Mouse (Mus musculus) hindbrain, embryonic 16.5 days (tissue): ENCODE measurements at regions not wholly inside any gene's neighbourhood (a gene's known extent, or its start where the extent isn't known, plus 50 kb on each side); places are given as distances from the start of the nearest gene placed in this dataset.
A peak's percentile ranks its signal among the peaks of the same experiment; 100 is the strongest.

ENCODE experiments used
- ATAC-seq: fragments of 200-750 bp; cut with Nextera tagmentation; 2 replicates; pipeline ENCODE4 v1.8.0; 2017; ENCODE audit warnings: moderate TSS enrichment, moderate library complexity
- H3K27ac ChIP-seq: fragments of 300-500 bp; sonication (generic); 2 replicates; pipeline ENCODE4 v1.5.1; 2014; ENCODE audit warnings: low read depth, mild to moderate bottlenecking, control low read depth, low read length, moderate library complexity
- H3K27me3 ChIP-seq: fragments of 300-500 bp; sonication (generic); replicated peaks from 2 replicates; pipeline ENCODE4 v1.6.1; 2014; ENCODE audit warnings: low read length; ENCODE audit not compliant: control insufficient read depth, insufficient read depth
- H3K36me3 ChIP-seq: fragments of 300-500 bp; sonication (generic); 2 replicates; pipeline ENCODE4 v1.6.1; 2014; ENCODE audit warnings: mild to moderate bottlenecking, low read length, moderate library complexity, mixed read lengths; ENCODE audit not compliant: control insufficient read depth, insufficient read depth
- H3K4me1 ChIP-seq: fragments of 300-500 bp; sonication (generic); 2 replicates; pipeline ENCODE4 v1.6.1; 2014; ENCODE audit warnings: low read depth, low read length; ENCODE audit not compliant: control insufficient read depth, insufficient read depth
- H3K4me2 ChIP-seq: fragments of 300-500 bp; sonication (generic); 2 replicates; pipeline ENCODE4 v1.6.1; 2014; ENCODE audit warnings: mild to moderate bottlenecking, low read length, control low read depth, moderate library complexity
- H3K4me3 ChIP-seq: fragments of 300-500 bp; sonication (generic); 2 replicates; pipeline ENCODE4 v1.5.1; 2014; ENCODE audit warnings: mild to moderate bottlenecking, low read length, control low read depth, moderate library complexity
- H3K9ac ChIP-seq: fragments of 300-500 bp; sonication (generic); 2 replicates; pipeline ENCODE4 v1.6.1; 2014; ENCODE audit warnings: low read depth, mild to moderate bottlenecking, control low read depth, low read length, moderate library complexity
- H3K9me3 ChIP-seq: fragments of 300-500 bp; sonication (generic); 2 replicates; pipeline ENCODE4 v1.6.1; 2014; ENCODE audit warnings: mild to moderate bottlenecking, low read length, moderate library complexity; ENCODE audit not compliant: control insufficient read depth
- WGBS: fragments of 180-500 bp; shearing (Covaris S2); extraction: QIAGEN DNeasy Blood & Tissue Kit; methylation state at CpG from one replicate; pipeline ENCODE4 v1.1.7; 2014; 5-methylcytosine and 5-hydroxymethylcytosine counted together

- no peaks in the 10 kb centered on the region for H3K27me3 ChIP-seq
- H3K36me3 ChIP-seq: no peaks in the 10 kb centered on the region
- H3K4me1 ChIP-seq: no peaks in the 10 kb centered on the region
- no peak overlapping the region for H3K9ac ChIP-seq
- H3K9me3 ChIP-seq: no peaks in the 10 kb centered on the region
- no peak overlapping the region for H3K4me3 ChIP-seq
- 52% methylated on average over 8 of the region's 8 CpGs for WGBS
- no peak for ATAC-seq
- no peak overlapping the region for H3K27ac ChIP-seq
- H3K4me2 ChIP-seq: no peak overlapping the region
Measured at GRCm38 (mm10) chr1:57497489-57498037, 90.7 kb upstream of the Tyw5 start.

GRCm38 (mm10) chr1:57510359-57511120 is 103.6 kb upstream of the Tyw5 start:
- 77% methylated on average over 9 of the region's 9 CpGs for WGBS
- no peak overlapping the region for H3K27ac ChIP-seq
- H3K9me3 ChIP-seq: no peaks in the 10 kb centered on the region
- H3K4me1 ChIP-seq: no peaks in the 10 kb centered on the region
- no peak overlapping the region for H3K9ac ChIP-seq
- no peak for ATAC-seq
- no peaks in the 10 kb centered on the region for H3K27me3 ChIP-seq
- no peaks in the 10 kb centered on the region for H3K36me3 ChIP-seq
- no peak overlapping the region for H3K4me2 ChIP-seq
- H3K4me3 ChIP-seq: no peak overlapping the region

- Histone ChIP-seq H3K4me2 (no peak overlapping the region), H3K9me3 (no peaks in the 10 kb centered on the region), H3K4me3 (no peak overlapping the region), H3K27me3 (no peaks in the 10 kb centered on the region), H3K36me3 (no peaks in the 10 kb centered on the region), H3K27ac (no peak overlapping the region), H3K4me1 (no peaks in the 10 kb centered on the region), H3K9ac (no peak overlapping the region)
- 94% methylated on average over 2 of the region's 2 CpGs for WGBS
- no peak for ATAC-seq
Measured at GRCm38 (mm10) chr1:57511902-57512301, 105.0 kb upstream of the Tyw5 start.

- WGBS: 68% methylated on average over 3 of the region's 3 CpGs
- ATAC-seq: no peak
- H3K4me3 ChIP-seq: no peak overlapping the region
- H3K4me1 ChIP-seq: no peaks in the 10 kb centered on the region
- no peak overlapping the region for H3K9ac ChIP-seq
- no peak overlapping the region for H3K27ac ChIP-seq
- H3K36me3 ChIP-seq: no peaks in the 10 kb centered on the region
- H3K27me3 ChIP-seq: no peaks in the 10 kb centered on the region
- no peaks in the 10 kb centered on the region for H3K9me3 ChIP-seq
- no peak overlapping the region for H3K4me2 ChIP-seq
Measured at GRCm38 (mm10) chr1:57512516-57512915, 105.6 kb upstream of the Tyw5 start.

GRCm38 (mm10) chr1:57525965-57526364 is 119.1 kb upstream of the Tyw5 start:
- Histone ChIP-seq H3K4me1 (no peaks in the 10 kb centered on the region; the same call in 1 of the 2 replicates), H3K4me2 (no peak overlapping the region), H3K27ac (no peak overlapping the region), H3K36me3 (no peaks in the 10 kb centered on the region), H3K4me3 (no peak overlapping the region), H3K27me3 (no peaks in the 10 kb centered on the region), H3K9me3 (no peaks in the 10 kb centered on the region), H3K9ac (no peak overlapping the region)
- ATAC-seq: no peak
- 82% methylated on average over 4 of the region's 4 CpGs for WGBS

GRCm38 (mm10) chr1:57528703-57529102 is 121.8 kb upstream of the Tyw5 start:
- Histone ChIP-seq H3K27me3 (no peaks in the 10 kb centered on the region), H3K9me3 (no peaks in the 10 kb centered on the region), H3K27ac (no peak overlapping the region), H3K36me3 (no peaks in the 10 kb centered on the region), H3K4me3 (no peak overlapping the region), H3K9ac (no peak overlapping the region), H3K4me1 (no peaks in the 10 kb centered on the region; the same call in 1 of the 2 replicates), H3K4me2 (no peak overlapping the region)
- 30% methylated on average over 3 of the region's 3 CpGs for WGBS
- peak; percentile 80; the same call in 1 of the 2 replicates for ATAC-seq

- WGBS: 74% methylated on average over 2 of the region's 2 CpGs
- Histone ChIP-seq H3K9ac (no peak overlapping the region), H3K27ac (no peak overlapping the region), H3K36me3 (no peaks in the 10 kb centered on the region), H3K4me1 (no peaks in the 10 kb centered on the region; the same call in 1 of the 2 replicates), H3K4me2 (no peak overlapping the region), H3K9me3 (no peaks in the 10 kb centered on the region), H3K4me3 (no peak overlapping the region), H3K27me3 (no peaks in the 10 kb centered on the region)
- no peak for ATAC-seq
Measured at GRCm38 (mm10) chr1:57529320-57529719, 122.4 kb upstream of the Tyw5 start.

GRCm38 (mm10) chr1:57537369-57537768 is 130.5 kb upstream of the Tyw5 start:
- no peaks in the 10 kb centered on the region; the same call in 1 of the 2 replicates for H3K4me1 ChIP-seq
- H3K9ac ChIP-seq: no peak overlapping the region
- no peak overlapping the region for H3K4me2 ChIP-seq
- H3K4me3 ChIP-seq: no peak overlapping the region
- H3K27ac ChIP-seq: no peak overlapping the region
- no peak for ATAC-seq
- H3K27me3 ChIP-seq: no peaks in the 10 kb centered on the region
- no peaks in the 10 kb centered on the region for H3K9me3 ChIP-seq
- WGBS: 52% methylated on average over 5 of the region's 5 CpGs
- no peaks in the 10 kb centered on the region for H3K36me3 ChIP-seq

GRCm38 (mm10) chr1:57544684-57545083 is 137.8 kb upstream of the Tyw5 start:
- Histone ChIP-seq H3K4me2 (no peak overlapping the region), H3K36me3 (no peaks in the 10 kb centered on the region), H3K9me3 (no peaks in the 10 kb centered on the region), H3K4me3 (no peak overlapping the region), H3K4me1 (0 out of 2 replicates have a peak, but pooled peaks cover 2% of the 10 kb centered on the region), H3K27me3 (no peaks in the 10 kb centered on the region), H3K27ac (no peak overlapping the region), H3K9ac (no peak overlapping the region)
- no peak for ATAC-seq
- 74% methylated on average over 3 of the region's 3 CpGs for WGBS
